18 mouse cellular contexts compared by ENCODE assay signal in genomic region chr3:56837176-56837575, GRCm38 (mm10).
"Had no signal": no experiment of that assay in that cellular context is flagged by ENCODE, and none has a peak within 500 bp of the region (broad histone marks: within the 10 kb centered on the region; RNA-seq: fewer than 3 reads in every experiment).

No protein-coding gene starts in this region.

- DNase-seq: liver, postnatal 0 days; lung, adult 2 months; lung, postnatal 14 days; lung, postnatal 36 days; thymus, adult 2 months; thymus, postnatal 25 days; thymus, postnatal 4 days had no signal

- H3K27ac ChIP-seq: liver, embryonic 15.5 days; lung, embryonic 15.5 days; macrophage; midbrain, embryonic 13.5 days; midbrain, embryonic 15.5 days; neural tube, embryonic 12.5 days; stomach, embryonic 15.5 days; stomach, postnatal 0 days had no signal

- H3K9ac ChIP-seq: liver, embryonic 15.5 days; liver, postnatal 0 days; lung, embryonic 15.5 days; midbrain, embryonic 13.5 days; midbrain, embryonic 15.5 days; neural tube, embryonic 12.5 days; stomach, embryonic 15.5 days had no signal

- H3K36me3 ChIP-seq: liver, embryonic 15.5 days; lung, embryonic 15.5 days; midbrain, embryonic 13.5 days; midbrain, embryonic 15.5 days; neural tube, embryonic 12.5 days; stomach, embryonic 15.5 days had no signal

- H3K4me1 ChIP-seq: liver, embryonic 15.5 days; lung, embryonic 15.5 days; megakaryocyte, embryonic 14.5 days; midbrain, embryonic 13.5 days; midbrain, embryonic 15.5 days; neural tube, embryonic 12.5 days; stomach, embryonic 15.5 days had no signal

- H3K9me3 ChIP-seq: liver, embryonic 15.5 days; lung, embryonic 15.5 days; megakaryocyte, embryonic 14.5 days; midbrain, embryonic 13.5 days; midbrain, embryonic 15.5 days; neural tube, embryonic 12.5 days; stomach, embryonic 15.5 days had no signal

- H3K27me3 ChIP-seq: liver, embryonic 15.5 days; lung, embryonic 15.5 days; megakaryocyte, embryonic 14.5 days; midbrain, embryonic 13.5 days; midbrain, embryonic 15.5 days; neural tube, embryonic 12.5 days; stomach, embryonic 15.5 days had no signal

- H3K4me3 ChIP-seq: liver, embryonic 15.5 days; lung, embryonic 15.5 days; megakaryocyte, embryonic 14.5 days; midbrain, embryonic 13.5 days; midbrain, embryonic 15.5 days; neural tube, embryonic 12.5 days; stomach, embryonic 15.5 days had no signal

- ATAC-seq: liver, postnatal 0 days; lung, postnatal 0 days; midbrain, embryonic 13.5 days; midbrain, embryonic 15.5 days had no signal

- H3K4me2 ChIP-seq: liver, embryonic 15.5 days; lung, embryonic 15.5 days; midbrain, embryonic 11.5 days; midbrain, embryonic 13.5 days; midbrain, embryonic 15.5 days; neural tube, embryonic 12.5 days; stomach, embryonic 15.5 days had no signal
